Comparison of ENCODE assay signal across 8 mouse cellular contexts in the genomic region with DNA sequence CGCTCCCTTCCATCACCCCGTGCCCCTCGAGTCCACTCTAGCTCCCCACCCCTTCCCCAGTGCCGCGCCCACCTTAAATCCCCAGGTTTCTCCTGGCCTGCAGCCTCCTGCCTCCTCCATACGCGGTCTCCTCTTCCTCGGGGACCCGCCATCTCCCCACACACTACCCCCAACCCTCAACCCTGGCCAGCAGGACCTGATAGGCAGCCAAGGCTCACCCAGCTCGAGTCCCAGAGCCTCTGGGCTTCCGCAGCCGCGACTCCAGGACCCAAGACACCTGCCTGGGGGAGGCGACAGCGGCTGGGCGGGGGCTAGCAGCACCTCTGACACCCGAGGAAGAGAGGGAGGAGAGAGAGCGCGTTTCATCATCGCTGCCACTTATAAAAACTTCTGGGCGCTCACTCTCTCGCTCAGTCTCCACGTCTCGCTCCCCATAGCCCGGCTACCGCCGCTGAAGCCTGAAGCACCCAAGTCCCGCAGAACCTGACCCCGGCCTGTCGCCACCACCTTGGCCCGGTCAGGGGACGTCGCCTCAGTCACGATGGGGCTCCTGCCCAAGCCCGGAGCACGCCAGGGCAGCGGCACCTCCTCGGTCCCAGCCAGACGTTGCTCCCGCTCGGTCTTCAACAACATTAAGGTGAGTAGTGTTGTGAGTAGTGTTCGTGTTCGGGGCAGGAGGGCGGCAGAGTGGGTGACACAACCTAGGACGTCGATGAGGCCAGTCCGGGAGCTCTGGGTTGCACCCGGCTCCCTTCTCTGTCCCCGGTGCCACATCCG. TPM values are rescaled to one million over a fixed set of nuclear protein-coding genes. Genes with fewer than 3 reads are reported as not detected.
DNase-seq lines count a peak whose midpoint lies in the region; ATAC-seq and TF ChIP-seq lines count a peak whose summit lies in the region.

No protein-coding gene starts in this region.

- no peak overlapping the region for H3K27ac ChIP-seq in layer of hippocampus, adult 2 months
- peak overlapping the region; percentile 85 for H3K27ac ChIP-seq in heart, postnatal 0 days (ENCODE audit: low read depth)
- H3K27ac ChIP-seq in midbrain, embryonic 10.5 days (replicated peaks) = peak overlapping the region; percentile 70

- H3K4me2 ChIP-seq in heart, postnatal 0 days (ENCODE audit: low read depth, low read length) = peak overlapping the region; percentile 95

- H3K9me3 ChIP-seq in heart, postnatal 0 days (replicated peaks; ENCODE audit: control insufficient read depth, low read length) = no peaks in the 10 kb centered on the region
- H3K9me3 ChIP-seq in midbrain, embryonic 10.5 days (replicated peaks) = no peaks in the 10 kb centered on the region

- peak; percentile 51; the same call in 1 of the 2 replicates for ATAC-seq in common myeloid progenitor, adult 5-6 weeks (replicated peaks; ENCODE audit: low read depth, poor library complexity, severe bottlenecking)
- ATAC-seq in heart, postnatal 0 days (ENCODE audit: insufficient read depth, low read depth) = peak; percentile 32
- ATAC-seq in granulocyte monocyte progenitor cell, adult 5-6 weeks (replicated peaks; ENCODE audit: poor library complexity, severe bottlenecking) = no peak

- no peak for TF ChIP-seq CTCF in layer of hippocampus, adult 2 months (conservative IDR thresholded peaks at IDR 0.05)
- no peak for TF ChIP-seq CTCF in heart, postnatal 0 days (IDR thresholded peaks at IDR 0.05; ENCODE audit: low read depth)

- 1% methylated on average over 50 of the region's 50 CpGs for WGBS in heart, postnatal 0 days
- 2% methylated on average over 50 of the region's 50 CpGs for WGBS in midbrain, embryonic 10.5 days

- H3K4me1 ChIP-seq in heart, postnatal 0 days (ENCODE audit: control insufficient read depth, insufficient read depth) = peaks cover 19% of the 10 kb centered on the region; the same call in 1 of the 2 replicates
- H3K4me1 ChIP-seq in midbrain, embryonic 10.5 days = peaks cover 17% of the 10 kb centered on the region

- H3K36me3 ChIP-seq in heart, postnatal 0 days (replicated peaks; ENCODE audit: control insufficient read depth, insufficient read depth, low read length) = no peaks in the 10 kb centered on the region
- H3K36me3 ChIP-seq in midbrain, embryonic 10.5 days = no peaks in the 10 kb centered on the region

- H3K27me3 ChIP-seq in heart, postnatal 0 days (ENCODE audit: control insufficient read depth, insufficient read depth, low read length) = 0 out of 2 replicates have a peak, but pooled peaks cover 5% of the 10 kb centered on the region
- peaks cover 52% of the 10 kb centered on the region for H3K27me3 ChIP-seq in midbrain, embryonic 10.5 days (ENCODE audit: low read depth, poor library complexity, severe bottlenecking)

- H3K4me3 ChIP-seq in layer of hippocampus, adult 2 months = peak overlapping the region; percentile 42
- peak overlapping the region; percentile 58 for H3K4me3 ChIP-seq in heart, postnatal 0 days (ENCODE audit: low read depth, low read length)
- peak overlapping the region; percentile 61 for H3K4me3 ChIP-seq in midbrain, embryonic 10.5 days

- TF ChIP-seq EP300 in heart, postnatal 0 days (IDR thresholded peaks at IDR 0.05; ENCODE audit: low read depth) = no peak

- DNase-seq in layer of hippocampus, adult 2 months (ENCODE audit: low spot score in 2 of 2) = no peak
- no peak for DNase-seq in layer of hippocampus, adult 9-10 months (ENCODE audit: low spot score)
- no peak for DNase-seq in heart, postnatal 0 days (ENCODE audit: low spot score)
- peak; percentile 50 to 61 for DNase-seq in kidney, postnatal 36 days
- peak; percentile 56 for DNase-seq in midbrain, embryonic 10.5 days (ENCODE audit: low spot score)
- no peak for DNase-seq in right cerebral cortex, postnatal 25 days

- peak overlapping the region; percentile 68 for H3K9ac ChIP-seq in heart, postnatal 0 days (replicated peaks; ENCODE audit: low read depth, low read length)

RNA-seq across cellular contexts. Expression of a gene that starts 19.8 kb away (rescaled TPM):
- 1 to 10 TPM; 2.0 to 3.2 TPM for total RNA-seq in layer of hippocampus, adult 2 months (2021)
- not detected in 2 replicates for total RNA-seq in common myeloid progenitor, adult 5-6 weeks (2017)
- total RNA-seq in heart, postnatal 0 days (2014; rRNA removed; ENCODE audit: low replicate concordance) = 10.2 and 15.1 TPM in 2 replicates
- 5.2 and 5.7 TPM in 2 replicates for polyA plus RNA-seq in heart, postnatal 0 days (2015; fragmentation: Nextera tagmentation; extraction: Ambion mirVana)
- polyA plus RNA-seq in midbrain, embryonic 10.5 days (2016; fragmentation: Nextera tagmentation; extraction: Ambion mirVana) = 0.17 and 0.25 TPM in 2 replicates
- total RNA-seq in granulocyte monocyte progenitor cell, adult 5-6 weeks (2014; fragmentation: Nextera tagmentation) = not detected in 2 replicates
- not detected in 2 replicates for total RNA-seq in granulocyte monocyte progenitor cell, adult 5-6 weeks (2017)

Comparison
In these comparisons a context has a peak if more than half of its experiments do, and no peak if none do; other contexts are left out.
1. DNase-seq: peak in kidney, postnatal 36 days (2 of 2) and midbrain, embryonic 10.5 days (single experiment); none in layer of hippocampus, adult 2 months (0 of 2), layer of hippocampus, adult 9-10 months (single experiment), heart, postnatal 0 days (single experiment) and right cerebral cortex, postnatal 25 days (single experiment).
2. Peak in every context shown above with its lines, with median percentiles within 50 percentile points of each other: H3K4me3 ChIP-seq.